Mouse (Mus musculus): ENCODE measurements at regions not wholly inside any gene's neighbourhood (a gene's known extent, or its start where the extent isn't known, plus 50 kb on each side); places are given as distances from the start of the nearest gene placed in this dataset.

DNA sequence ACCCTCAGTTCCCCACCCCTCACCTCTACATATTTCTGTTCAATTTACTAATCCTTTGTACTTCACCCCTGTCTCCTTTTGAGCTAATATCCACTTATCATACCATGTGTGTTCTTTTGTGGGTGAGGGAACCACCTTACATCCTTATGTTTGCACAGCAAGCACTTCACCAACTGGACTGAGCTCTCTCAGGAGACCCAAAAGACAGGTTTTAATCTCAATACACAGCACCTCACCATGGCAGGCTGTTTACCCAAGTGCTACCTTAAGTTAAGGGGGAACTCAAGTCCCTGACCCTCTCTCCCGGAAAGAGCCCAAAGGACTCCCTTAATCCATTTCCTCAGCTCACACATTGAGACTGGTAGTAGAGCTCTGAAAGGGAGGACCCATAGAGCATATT lies 62.3 kb upstream of the Agr3 start:
- Histone ChIP-seq H3K9ac (ENCODE audit: insufficient read depth, low read depth) (no peak overlapping the region), H3K4me2 (ENCODE audit: insufficient read depth, low read depth, poor library complexity, severe bottlenecking) (no peak overlapping the region), H3K4me1 (ENCODE audit: control insufficient read depth in 1 of 2, insufficient read depth in 2 of 2) (no peaks in the 10 kb centered on the region), H3K4me3 (replicated peaks in 1 of 3; ENCODE audit: low read depth in 2 of 3, low read length in 2 of 3, poor library complexity in 1 of 3) (no peak overlapping the region), H3K27ac (ENCODE audit: insufficient read depth, low read depth) (no peak overlapping the region), H3K79me2 (replicated peaks; ENCODE audit: control insufficient read depth, extremely low read depth, insufficient read depth, poor library complexity, severe bottlenecking) (no peaks in the 10 kb centered on the region), H3K36me3 (replicated peaks in 1 of 2; ENCODE audit: control insufficient read depth in 1 of 2, insufficient read depth in 1 of 2, low read length in 1 of 2) (no peaks in the 10 kb centered on the region), H3K9me3 (replicated peaks; ENCODE audit: low read length) (no peaks in the 10 kb centered on the region), H3K27me3 (replicated peaks) (no peaks in the 10 kb centered on the region)
- dilution Hi-C loops (cut with MboI; ENCODE audit: extremely low pct_ligation_motif_present, extremely low pct_unique_long_range_greater_than_20kb, low sequenced_read_pairs) (no loop called here), in situ Hi-C loops (cut with MboI; ENCODE audit: low pct_ligation_motif_present, low pct_unique_long_range_greater_than_20kb, low sequenced_read_pairs) (no loop called here)
- no peak for DNase-seq (ENCODE audit: extremely low read depth)
- TF ChIP-seq USF1 (IDR thresholded peaks at IDR 0.05; ENCODE audit: low read depth, low read length) (no peak), EP300 (IDR thresholded peaks at IDR 0.05; ENCODE audit: low read length) (no peak), NELFE (IDR thresholded peaks at IDR 0.05; ENCODE audit: low read depth, low read length) (no peak), MAFK (IDR thresholded peaks at IDR 0.05; ENCODE audit: insufficient replicate concordance, low read length) (no peak), UBTF (IDR thresholded peaks at IDR 0.05; ENCODE audit: low read depth, low read length) (no peak), GABPA (IDR thresholded peaks at IDR 0.05; ENCODE audit: insufficient replicate concordance, low read depth, low read length) (no peak), SMC3 (IDR thresholded peaks at IDR 0.05; ENCODE audit: low read depth, low read length) (no peak), SIN3A (IDR thresholded peaks at IDR 0.05; ENCODE audit: low read length) (no peak), MEF2A (IDR thresholded peaks at IDR 0.05; ENCODE audit: borderline replicate concordance, low read depth, low read length) (no peak), ZKSCAN1 (IDR thresholded peaks at IDR 0.05; ENCODE audit: borderline replicate concordance, low read depth, low read length) (no peak), HCFC1 (IDR thresholded peaks at IDR 0.05; ENCODE audit: low read depth, low read length) (no peak), MXI1 (IDR thresholded peaks at IDR 0.05; ENCODE audit: low read depth, low read length) (no peak), ETS1 (conservative IDR thresholded peaks at IDR 0.05; ENCODE audit: low read depth, low read length) (no peak), TCF12 (IDR thresholded peaks at IDR 0.05; ENCODE audit: low read depth, low read length) (no peak)

DNA sequence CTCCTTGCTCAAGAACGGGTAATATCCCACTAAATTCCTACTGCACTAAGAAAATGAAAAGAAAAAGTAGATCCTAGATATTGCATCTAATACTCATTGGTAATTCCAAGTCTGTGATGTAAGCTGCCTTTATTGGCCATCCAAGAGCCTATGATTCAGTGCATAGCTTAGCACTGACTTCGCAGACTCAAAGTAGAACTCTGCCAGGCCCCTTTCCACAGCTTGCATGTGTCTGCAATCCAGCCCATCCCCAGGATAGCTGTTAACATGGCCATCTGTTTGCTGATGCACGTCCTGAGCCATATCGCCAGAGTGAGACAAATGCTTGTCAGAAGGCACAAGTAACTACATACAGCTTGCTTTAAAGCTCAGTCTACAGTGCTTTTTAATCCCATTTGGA lies 72.3 kb upstream of the Agr3 start:
- Histone ChIP-seq H3K79me2 (replicated peaks; ENCODE audit: control insufficient read depth, extremely low read depth, insufficient read depth, poor library complexity, severe bottlenecking) (no peaks in the 10 kb centered on the region), H3K27me3 (replicated peaks) (no peaks in the 10 kb centered on the region), H3K9ac (ENCODE audit: insufficient read depth, low read depth) (no peak overlapping the region), H3K4me3 (replicated peaks in 1 of 3; ENCODE audit: low read depth in 2 of 3, low read length in 2 of 3, poor library complexity in 1 of 3) (no peak overlapping the region), H3K9me3 (replicated peaks; ENCODE audit: low read length) (no peaks in the 10 kb centered on the region), H3K27ac (ENCODE audit: insufficient read depth, low read depth) (no peak overlapping the region), H3K4me2 (ENCODE audit: insufficient read depth, low read depth, poor library complexity, severe bottlenecking) (no peak overlapping the region), H3K4me1 (ENCODE audit: control insufficient read depth in 1 of 2, insufficient read depth in 2 of 2) (no peaks in the 10 kb centered on the region), H3K36me3 (replicated peaks in 1 of 2; ENCODE audit: control insufficient read depth in 1 of 2, insufficient read depth in 1 of 2, low read length in 1 of 2) (no peaks in the 10 kb centered on the region)
- in situ Hi-C loops (cut with MboI; ENCODE audit: low pct_ligation_motif_present, low pct_unique_long_range_greater_than_20kb, low sequenced_read_pairs), result no loop called here
- no peak for DNase-seq (ENCODE audit: extremely low read depth)
- dilution Hi-C loops (cut with MboI; ENCODE audit: extremely low pct_ligation_motif_present, extremely low pct_unique_long_range_greater_than_20kb, low sequenced_read_pairs), result no loop called here
- no peak for TF ChIP-seq TCF12 (IDR thresholded peaks at IDR 0.05; ENCODE audit: low read depth, low read length)
- no peak for TF ChIP-seq MEF2A (IDR thresholded peaks at IDR 0.05; ENCODE audit: borderline replicate concordance, low read depth, low read length)
- TF ChIP-seq NRF1 (IDR thresholded peaks at IDR 0.05; ENCODE audit: low read depth, low read length), result no peak
- TF ChIP-seq MXI1 (IDR thresholded peaks at IDR 0.05; ENCODE audit: low read depth, low read length), result no peak
- TF ChIP-seq ZNF384 (IDR thresholded peaks at IDR 0.05; ENCODE audit: low read depth, low read length), result no peak
- TF ChIP-seq TBP (conservative IDR thresholded peaks at IDR 0.05; ENCODE audit: low read depth, low read length), result no peak
- no peak for TF ChIP-seq MYC (IDR thresholded peaks at IDR 0.05; ENCODE audit: low read depth, low read length)
- no peak for TF ChIP-seq MAFK (IDR thresholded peaks at IDR 0.05; ENCODE audit: insufficient replicate concordance, low read length)
- TF ChIP-seq RAD21 (IDR thresholded peaks at IDR 0.05; ENCODE audit: low read depth, low read length), result no peak
- TF ChIP-seq IRF4 (IDR thresholded peaks at IDR 0.05; ENCODE audit: low read depth, low read length), result no peak
- TF ChIP-seq CHD1 (IDR thresholded peaks at IDR 0.05; ENCODE audit: low read depth, low read length), result no peak

All from CH12.LX (cell line).